Mouse (Mus musculus) kidney, embryonic 14.5 days (tissue): ENCODE results near the gene Ccdc157. TPM values are rescaled to one million over a fixed set of nuclear protein-coding genes. Genes with fewer than 3 reads are reported as not detected.

ENCODE experiments used
- ATAC-seq: fragments of 200-750 bp; cut with Nextera tagmentation; 2 replicates; pipeline ENCODE4 v1.8.0; 2017; ENCODE audit warnings: moderate number of reproducible peaks, mild to moderate bottlenecking, moderate TSS enrichment, moderate library complexity; ENCODE audit not compliant: low FRiP score, low TSS enrichment
- H3K27ac ChIP-seq: fragments of 300-500 bp; sonication (generic); 2 replicates; pipeline ENCODE4 v1.5.1; 2014; ENCODE audit warnings: low read depth, mild to moderate bottlenecking, low read length, moderate library complexity, mixed read lengths
- H3K27me3 ChIP-seq: fragments of 300-500 bp; sonication (generic); 2 replicates; pipeline ENCODE4 v1.6.1; 2014; ENCODE audit warnings: mild to moderate bottlenecking, low read length; ENCODE audit not compliant: control insufficient read depth, insufficient read depth
- H3K36me3 ChIP-seq: fragments of 300-500 bp; sonication (generic); 2 replicates; pipeline ENCODE4 v1.6.1; 2014; ENCODE audit warnings: low read length, mixed read lengths; ENCODE audit not compliant: control insufficient read depth, insufficient read depth
- H3K4me1 ChIP-seq: fragments of 300-500 bp; sonication (generic); 2 replicates; pipeline ENCODE4 v1.6.1; 2014; ENCODE audit warnings: low read length, mixed read lengths; ENCODE audit not compliant: control insufficient read depth, insufficient read depth
- H3K4me2 ChIP-seq: fragments of 300-500 bp; sonication (generic); replicated peaks from 2 replicates; pipeline ENCODE4 v1.6.1; 2014; ENCODE audit warnings: low read depth, mild to moderate bottlenecking, low read length
- H3K4me3 ChIP-seq: fragments of 300-500 bp; sonication (generic); 2 replicates; pipeline ENCODE4 v1.5.1; 2014; ENCODE audit warnings: mild to moderate bottlenecking, low read length
- H3K9ac ChIP-seq: fragments of 300-500 bp; sonication (generic); 2 replicates; pipeline ENCODE4 v1.6.1; 2014; ENCODE audit warnings: low read depth, mild to moderate bottlenecking, low read length, moderate library complexity
- H3K9me3 ChIP-seq: fragments of 300-500 bp; sonication (generic); 2 replicates; pipeline ENCODE4 v1.6.1; 2016; ENCODE audit warnings: low read length; ENCODE audit not compliant: control insufficient read depth
- WGBS: fragments of 180-500 bp; shearing (Covaris S2); extraction: QIAGEN DNeasy Blood & Tissue Kit; methylation state at CpG from one replicate; pipeline ENCODE4 v1.1.7; 2014; 5-methylcytosine and 5-hydroxymethylcytosine counted together
- polyA plus RNA-seq: library from polyadenylated mRNA; unstranded; fragments of >200 nt; fragmentation: Nextera tagmentation; extraction: Ambion mirVana; gene quantifications from 2 replicates; pipeline ENCODE4 v1.2.1, GENCODE M21; 2014

The Ccdc157 gene
- polyA plus RNA-seq, 1 experiment from 2014 or later, result 6.8 TPM

DNA sequence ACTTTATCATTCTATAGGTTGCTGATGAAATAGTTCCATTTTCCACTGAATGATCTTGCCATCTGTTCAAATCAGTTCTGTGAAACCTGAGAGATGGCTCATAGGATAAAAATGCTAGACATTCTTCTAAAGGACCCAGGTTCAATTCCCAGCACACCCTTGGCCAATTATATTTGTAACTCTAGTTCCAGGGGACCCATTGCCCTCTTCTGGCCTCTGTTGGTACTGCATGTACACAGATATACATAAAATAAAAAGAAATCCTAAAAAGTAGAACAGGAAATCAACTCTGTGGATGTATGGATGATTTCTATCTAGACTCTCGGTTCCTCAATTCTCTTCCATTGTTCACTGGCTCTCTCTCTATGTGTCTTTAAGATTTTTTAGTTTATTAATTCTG lies 33.0 kb downstream of the Ccdc157 start:
- H3K9ac ChIP-seq, result no peak overlapping the region
- 89% methylated on average over 1 of the region's 1 CpGs for WGBS
- H3K36me3 ChIP-seq, result no peaks in the 10 kb centered on the region
- no peak for ATAC-seq
- H3K27ac ChIP-seq, result no peak overlapping the region
- H3K4me2 ChIP-seq, result no peak overlapping the region
- peaks cover 6% of the 10 kb centered on the region; the same call in 1 of the 2 replicates for H3K9me3 ChIP-seq
- H3K4me3 ChIP-seq, result no peak overlapping the region
- no peaks in the 10 kb centered on the region for H3K4me1 ChIP-seq
- no peaks in the 10 kb centered on the region for H3K27me3 ChIP-seq

DNA sequence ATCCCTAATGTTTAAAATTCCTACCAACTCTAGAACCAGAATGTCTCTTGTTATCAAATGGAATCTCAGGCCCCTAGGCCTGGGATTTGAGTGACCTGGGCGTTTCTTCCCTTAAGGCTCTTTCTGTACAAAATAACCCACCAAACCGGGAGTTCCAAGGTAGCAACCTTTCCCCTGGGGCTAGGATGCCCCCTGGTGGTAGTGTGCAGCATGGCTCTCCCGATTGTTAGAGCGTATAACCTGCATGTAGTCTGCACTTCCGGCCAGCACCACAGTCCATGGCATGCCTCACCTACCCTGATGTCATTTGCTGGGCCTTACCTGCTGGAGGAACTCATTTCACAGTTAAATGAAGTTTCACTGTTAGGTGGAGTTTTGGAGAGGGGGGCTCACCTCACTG lies 36.2 kb downstream of the Ccdc157 start:
- 65% methylated on average over 5 of the region's 5 CpGs for WGBS
- Histone ChIP-seq H3K27ac (no peak overlapping the region), H3K9ac (no peak overlapping the region), H3K36me3 (no peaks in the 10 kb centered on the region), H3K27me3 (no peaks in the 10 kb centered on the region), H3K9me3 (peaks cover 6% of the 10 kb centered on the region; the same call in 1 of the 2 replicates), H3K4me3 (no peak overlapping the region), H3K4me2 (no peak overlapping the region), H3K4me1 (0 out of 2 replicates have a peak, but pooled peaks cover 1% of the 10 kb centered on the region)
- ATAC-seq, result no peak

DNA sequence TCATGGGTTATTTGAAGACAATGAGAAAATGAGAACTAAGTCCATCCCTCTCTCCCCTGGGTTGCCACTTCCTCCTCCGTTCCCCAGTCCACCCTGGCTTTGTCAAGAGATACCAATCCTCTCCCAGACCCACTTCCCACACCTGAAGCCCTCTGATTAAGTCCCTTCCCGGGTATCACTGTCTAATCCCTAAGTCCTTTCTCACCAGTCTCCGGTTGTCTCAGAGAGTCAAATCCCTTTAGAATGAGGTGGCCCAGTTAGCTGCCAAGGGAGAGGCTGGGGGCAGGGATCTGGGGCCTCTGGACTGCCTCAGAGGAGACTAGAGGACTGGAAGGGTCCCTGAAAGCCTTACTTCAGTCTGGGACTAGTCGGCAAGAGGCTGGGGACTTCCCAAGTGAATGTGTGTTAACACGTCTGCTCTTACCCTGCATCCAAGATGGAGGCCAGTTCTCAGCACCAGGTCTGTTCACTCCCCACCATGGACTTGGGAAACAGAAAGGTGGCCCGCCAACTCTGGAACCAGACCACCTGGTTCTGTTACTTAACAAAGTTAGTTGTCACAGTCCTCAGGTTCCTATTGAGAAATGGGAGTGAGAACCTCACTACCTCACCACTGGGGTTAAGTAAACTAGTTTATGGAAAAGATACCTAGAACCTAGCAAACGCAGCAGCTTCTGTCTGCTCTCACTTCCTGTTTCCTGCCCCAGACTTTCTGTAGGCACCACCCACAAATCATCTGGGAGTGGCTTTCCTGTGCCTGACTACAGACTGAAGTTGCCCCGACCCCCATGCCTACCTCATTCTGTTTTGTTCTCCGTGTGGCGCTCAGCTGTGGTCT lies 37.1 kb downstream of the Ccdc157 start, which contains the start of gene Sec14l2:
Gene Sec14l2 (minus strand): TSS at position 674 of the 838 bp plus-strand sequence.
- H3K9ac ChIP-seq, result no peak within 1 kb of the TSS
- 83% methylated on average over 10 of the region's 10 CpGs for WGBS

DNA sequence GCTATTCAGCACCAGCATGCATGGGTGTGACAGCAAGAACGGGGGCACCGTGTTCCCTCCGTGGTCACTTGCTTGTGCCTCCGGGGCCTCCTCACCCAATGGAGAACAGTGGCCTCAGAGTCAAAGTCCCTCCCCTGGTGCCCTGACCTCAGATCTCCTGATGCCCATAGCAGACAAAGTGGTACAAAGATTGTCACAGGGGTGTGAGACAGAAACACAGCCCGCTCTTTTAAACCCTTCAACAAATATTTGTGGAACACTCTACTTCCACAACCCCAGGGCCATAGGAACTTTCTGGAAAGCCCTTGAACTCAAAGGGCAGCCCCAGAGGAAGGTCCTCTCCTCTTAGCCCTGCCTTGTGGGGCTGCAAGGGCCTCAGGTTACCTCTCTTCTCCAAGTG lies 37.9 kb downstream of the Ccdc157 start:
- H3K4me2 ChIP-seq, result no peak overlapping the region
- peaks cover 8% of the 10 kb centered on the region; the same call in 1 of the 2 replicates for H3K4me1 ChIP-seq
- H3K36me3 ChIP-seq, result no peaks in the 10 kb centered on the region
- H3K9ac ChIP-seq, result no peak overlapping the region
- no peak overlapping the region for H3K27ac ChIP-seq
- H3K9me3 ChIP-seq, result peaks cover 6% of the 10 kb centered on the region; the same call in 1 of the 2 replicates
- H3K4me3 ChIP-seq, result no peak overlapping the region
- no peak for ATAC-seq
- no peaks in the 10 kb centered on the region for H3K27me3 ChIP-seq
- WGBS, result 71% methylated on average over 5 of the region's 5 CpGs

More for the DNA sequence above, 37.1 kb downstream of the Ccdc157 start, which contains the start of gene Sec14l2:
- H3K9me3 ChIP-seq, result peaks cover 6% of the 10 kb centered on the region; the same call in 1 of the 2 replicates
- H3K36me3 ChIP-seq, result no peaks in the 10 kb centered on the region
- H3K4me1 ChIP-seq, result peaks cover 4% of the 10 kb centered on the region; the same call in 1 of the 2 replicates
- no peaks in the 10 kb centered on the region for H3K27me3 ChIP-seq
- ATAC-seq, result no peak
- no peak within 1 kb of the TSS for H3K4me3 ChIP-seq
- H3K4me2 ChIP-seq, result no peak within 1 kb of the TSS
- no peak within 1 kb of the TSS for H3K27ac ChIP-seq

DNA sequence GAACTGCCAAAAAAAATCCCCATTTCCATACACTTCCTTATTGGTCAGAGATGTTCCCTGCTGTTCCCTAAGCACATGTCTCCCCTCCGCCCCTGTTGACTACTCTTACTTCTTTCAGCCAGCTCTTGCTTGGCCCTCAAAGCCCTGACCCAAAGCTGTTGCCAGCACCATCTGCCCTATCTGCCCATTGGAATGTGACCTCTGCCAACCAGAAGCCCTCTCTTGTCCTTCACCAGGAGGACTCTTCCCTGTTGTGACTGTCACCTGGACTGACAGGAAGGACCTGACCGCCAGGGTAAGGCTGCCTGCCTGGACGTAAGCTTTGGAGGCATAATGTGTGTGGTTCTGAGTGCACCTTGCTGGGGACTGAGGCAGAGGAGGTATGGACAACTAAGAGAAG lies 38.4 kb downstream of the Ccdc157 start:
- 81% methylated on average over 3 of the region's 3 CpGs for WGBS
- Histone ChIP-seq H3K27ac (no peak overlapping the region), H3K27me3 (no peaks in the 10 kb centered on the region), H3K9ac (no peak overlapping the region), H3K9me3 (peaks cover 2% of the 10 kb centered on the region; the same call in 1 of the 2 replicates), H3K36me3 (no peaks in the 10 kb centered on the region), H3K4me3 (no peak overlapping the region), H3K4me1 (peaks cover 8% of the 10 kb centered on the region; the same call in 1 of the 2 replicates), H3K4me2 (no peak overlapping the region)
- ATAC-seq, result no peak

DNA sequence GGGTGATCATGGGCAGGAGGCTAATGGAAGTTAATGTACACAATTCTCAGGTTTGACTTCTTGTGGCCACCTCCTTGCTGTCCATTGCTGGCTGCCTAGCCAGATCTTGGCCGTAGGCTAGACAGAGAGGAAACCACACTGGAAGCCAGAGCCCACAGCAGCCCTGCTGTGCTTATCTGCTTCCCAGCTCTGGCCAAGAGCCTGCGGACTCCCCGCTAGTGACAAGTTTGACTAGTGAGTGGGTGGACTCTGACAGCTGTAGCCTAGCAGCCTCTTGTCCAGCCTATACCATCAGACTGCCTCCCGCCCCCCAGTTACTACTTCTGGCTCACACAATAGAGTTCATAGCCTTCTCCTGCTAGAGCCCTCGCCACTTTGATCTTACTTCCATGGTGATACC lies 40.5 kb downstream of the Ccdc157 start:
- ATAC-seq, result no peak
- Histone ChIP-seq H3K4me3 (no peak overlapping the region), H3K27me3 (no peaks in the 10 kb centered on the region), H3K9me3 (no peaks in the 10 kb centered on the region), H3K4me2 (no peak overlapping the region), H3K4me1 (peaks cover 8% of the 10 kb centered on the region; the same call in 1 of the 2 replicates), H3K9ac (no peak overlapping the region), H3K36me3 (no peaks in the 10 kb centered on the region), H3K27ac (no peak overlapping the region)
- 71% methylated on average over 5 of the region's 5 CpGs for WGBS

DNA sequence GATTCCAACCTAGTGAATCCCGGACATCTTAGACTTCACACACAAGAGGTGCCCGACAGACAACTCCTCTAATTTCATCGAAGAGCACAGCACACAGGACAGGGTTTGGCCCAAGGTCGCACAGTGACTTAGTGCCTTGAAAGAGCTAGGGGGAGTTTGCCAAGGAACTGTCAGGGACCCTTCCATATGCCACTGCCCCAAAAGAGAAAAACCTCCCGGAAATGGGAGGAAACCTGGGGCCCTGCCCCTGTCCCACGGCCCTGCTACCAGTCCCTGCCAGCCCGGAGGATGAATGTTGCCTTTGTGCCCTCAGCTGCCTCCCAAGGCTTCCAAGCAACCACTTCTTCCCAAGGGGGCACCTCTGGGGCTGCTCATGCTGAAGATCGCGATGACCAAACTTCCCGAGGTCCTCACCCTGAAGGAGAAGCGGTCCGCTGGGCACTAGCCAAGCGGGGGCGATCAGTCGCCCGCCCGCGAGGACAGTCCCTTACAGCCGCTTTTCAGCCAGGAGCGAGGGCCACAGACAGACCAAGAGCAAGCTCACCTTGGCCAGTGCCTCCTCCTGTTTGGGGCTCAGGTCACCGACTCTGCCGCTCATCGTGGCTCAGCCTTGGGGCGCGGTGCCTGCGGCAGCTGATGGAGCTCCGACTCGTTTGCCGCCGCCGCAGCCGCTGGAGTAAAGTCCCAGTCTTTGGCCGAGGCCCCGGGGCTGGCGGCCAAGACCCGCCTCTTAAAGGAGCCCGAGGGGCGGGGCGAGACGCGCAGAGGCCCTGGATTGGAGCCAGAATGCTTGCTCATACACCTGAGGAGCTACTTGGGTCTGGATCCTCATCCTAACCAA lies 41.8 kb downstream of the Ccdc157 start:
- Histone ChIP-seq H3K9me3 (no peaks in the 10 kb centered on the region), H3K4me2 (peak overlapping the region; percentile 80), H3K4me1 (peaks cover 8% of the 10 kb centered on the region; the same call in 1 of the 2 replicates), H3K36me3 (no peaks in the 10 kb centered on the region), H3K9ac (peak overlapping the region; percentile 60), H3K27me3 (no peaks in the 10 kb centered on the region), H3K27ac (no peak overlapping the region), H3K4me3 (peak overlapping the region; percentile 40)
- WGBS, result 3% methylated on average over 41 of the region's 41 CpGs
- peak; percentile 59 for ATAC-seq

DNA sequence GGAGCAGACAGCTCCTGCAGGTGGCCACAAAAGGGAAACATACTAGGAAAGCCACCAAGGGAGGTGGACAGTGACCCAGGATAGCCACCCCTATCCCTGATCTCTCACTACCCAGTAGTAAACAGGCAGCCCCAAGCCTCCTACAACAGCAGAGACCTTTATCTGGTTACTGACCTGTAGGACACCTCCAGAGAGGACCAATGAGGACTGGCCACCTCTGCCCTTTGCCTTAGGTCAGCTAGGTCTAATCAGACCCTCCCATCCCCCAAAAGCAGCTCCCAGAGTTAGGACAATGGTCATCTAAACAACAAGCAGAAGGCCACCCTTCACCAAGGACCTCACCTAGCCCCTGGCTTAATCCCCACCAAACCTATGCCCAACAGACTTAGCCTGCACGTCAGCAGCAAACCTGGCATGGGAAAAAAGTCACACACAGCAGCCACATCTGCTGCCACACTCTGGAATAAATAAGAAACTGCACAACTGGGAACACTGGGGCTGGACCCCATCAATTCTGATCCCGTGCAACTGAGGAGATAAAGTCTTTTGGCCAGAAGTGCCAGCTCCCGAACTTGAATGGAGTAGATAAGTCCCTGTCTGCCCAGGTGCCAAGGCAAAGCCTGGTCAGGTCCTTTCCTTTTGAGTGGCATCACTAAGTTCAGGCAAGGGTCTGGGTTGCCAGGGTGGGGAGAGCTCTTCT lies 42.6 kb downstream of the Ccdc157 start:
- Histone ChIP-seq H3K36me3 (no peaks in the 10 kb centered on the region), H3K27ac (no peak overlapping the region), H3K27me3 (no peaks in the 10 kb centered on the region), H3K4me2 (peak overlapping the region; percentile 80), H3K4me3 (peak overlapping the region; percentile 40; the same call in 1 of the 2 replicates), H3K9ac (no peak overlapping the region), H3K9me3 (no peaks in the 10 kb centered on the region), H3K4me1 (peaks cover 8% of the 10 kb centered on the region; the same call in 1 of the 2 replicates)
- no peak for ATAC-seq
- WGBS, result 32% methylated on average over 3 of the region's 3 CpGs
